Mouse (Mus musculus) brain, adult 2 months (tissue): ENCODE data around the gene E130208F15Rik.

ENCODE experiments used
- DNase-seq: peaks from one replicate; pipeline ENCODE4 v3.0.0; 2011; ENCODE audit warnings: low read depth, low spot score

Gene E130208F15Rik

DNA sequence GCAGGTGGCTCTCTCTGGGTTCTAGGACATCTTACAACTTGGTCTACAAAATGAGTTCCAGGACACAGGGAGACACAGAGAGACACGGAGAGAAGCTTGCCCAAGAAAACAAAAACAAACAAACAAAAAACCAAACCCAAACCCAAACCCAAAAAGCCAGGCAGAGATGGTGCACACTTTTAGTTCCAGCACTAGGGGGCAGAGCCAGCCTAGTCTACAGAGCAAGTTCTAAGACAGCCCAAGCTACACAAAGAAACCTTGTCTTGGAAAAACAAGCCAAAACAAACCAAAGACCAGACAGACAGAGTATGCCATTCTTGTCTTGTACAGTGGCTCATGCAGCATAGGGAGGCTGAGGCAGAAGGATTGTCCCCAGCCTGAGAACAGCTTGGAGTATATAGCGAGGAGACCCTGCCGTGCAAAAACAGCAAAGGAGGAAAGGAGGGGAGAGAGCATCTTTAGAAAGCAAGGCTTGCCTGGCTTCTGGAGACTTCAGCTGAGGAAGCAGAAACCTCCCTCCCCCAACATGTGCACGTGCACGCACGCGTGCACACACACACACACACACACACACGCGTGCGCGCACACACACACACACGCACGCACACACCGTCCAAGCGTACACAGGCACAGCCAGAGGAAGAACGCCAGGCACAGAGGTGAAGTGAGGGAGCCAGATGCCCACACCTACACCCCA lies 15.3 kb upstream of the E130208F15Rik start:
- peak; percentile 63 for DNase-seq

DNA sequence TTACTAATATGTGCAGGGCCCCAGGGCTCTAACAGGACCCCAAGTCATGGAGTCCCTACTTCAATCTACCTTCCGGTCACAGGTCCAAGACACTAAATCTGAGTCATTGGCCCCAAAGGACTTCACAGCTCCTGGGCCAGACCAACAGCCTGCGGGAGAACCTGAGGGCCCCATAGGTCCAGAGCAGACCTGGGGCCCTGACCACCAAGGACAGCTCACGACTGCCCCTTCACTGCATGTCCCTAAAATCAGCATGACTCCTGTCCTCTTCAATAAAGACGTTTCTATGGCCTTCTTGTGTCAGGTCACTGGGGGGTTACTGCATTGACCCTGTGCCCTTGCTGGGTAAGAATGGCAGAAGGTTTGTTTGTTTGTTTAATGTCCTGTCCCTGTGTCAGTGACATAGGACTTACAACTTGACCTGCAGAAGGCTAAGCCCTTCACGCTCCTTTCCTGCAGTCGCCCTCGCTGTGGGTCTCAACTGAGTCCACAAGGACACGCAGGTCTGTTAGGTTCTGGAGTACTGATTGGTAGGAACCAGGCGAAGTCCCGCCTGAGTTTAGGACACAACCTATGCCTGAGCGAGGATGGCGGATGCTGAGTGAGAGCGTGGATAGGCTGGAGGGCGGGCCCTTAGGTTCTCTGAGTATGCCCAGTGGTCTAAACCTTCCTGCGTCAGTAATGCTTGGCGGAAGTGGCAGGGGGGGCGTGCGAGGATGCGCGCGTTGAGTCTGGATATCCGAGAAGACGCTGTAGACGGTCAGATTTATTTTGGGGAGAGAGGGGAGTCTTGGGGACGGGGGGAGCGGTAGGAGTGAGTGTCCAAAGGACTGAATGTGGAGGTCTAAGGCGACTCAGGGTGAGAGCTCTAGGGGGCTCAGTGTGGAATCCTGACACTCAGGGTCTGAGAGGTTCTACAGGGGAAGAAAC lies 13.2 kb upstream of the E130208F15Rik start, which contains the start of gene Alkbh6:
TSS of gene Alkbh6 (plus strand) at position 642 of the 930 bp plus-strand sequence.
- DNase-seq = peak; percentile 99

DNA sequence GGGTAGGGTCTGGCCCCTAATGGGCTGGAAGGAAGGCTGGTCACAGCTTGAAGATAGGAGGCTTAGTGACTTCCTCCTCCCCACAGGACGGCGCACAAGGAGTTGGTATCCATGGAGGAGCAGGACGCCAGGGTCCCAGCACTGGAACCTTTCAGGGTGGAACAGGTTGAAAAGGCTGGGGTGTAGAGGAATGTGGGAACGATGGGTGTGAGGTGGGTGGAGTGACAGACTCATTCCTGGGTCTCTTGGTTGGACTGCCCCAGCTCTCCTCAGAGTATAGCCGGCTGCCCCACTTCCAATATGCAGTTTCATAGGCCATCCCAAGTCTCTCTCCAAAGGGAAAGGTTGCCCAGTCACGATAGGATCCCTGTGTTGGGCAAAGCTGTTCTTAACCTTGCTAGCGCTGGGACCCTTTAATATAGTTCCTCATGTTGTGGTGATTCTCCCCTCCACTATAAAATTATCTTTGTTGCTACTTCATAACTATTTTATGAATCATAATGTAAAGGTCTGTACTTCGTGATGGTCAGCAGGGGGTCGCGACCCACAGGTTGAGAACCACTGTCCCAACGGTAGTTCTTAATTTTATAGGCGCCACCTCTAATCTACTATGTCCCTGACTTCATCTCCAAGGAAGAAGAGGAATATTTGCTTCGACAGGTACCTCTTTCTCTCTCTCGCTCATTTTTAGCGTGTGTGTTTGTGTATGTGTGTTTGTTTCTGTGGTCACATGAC lies 12.0 kb upstream of the E130208F15Rik start:
- DNase-seq = no peak

DNA sequence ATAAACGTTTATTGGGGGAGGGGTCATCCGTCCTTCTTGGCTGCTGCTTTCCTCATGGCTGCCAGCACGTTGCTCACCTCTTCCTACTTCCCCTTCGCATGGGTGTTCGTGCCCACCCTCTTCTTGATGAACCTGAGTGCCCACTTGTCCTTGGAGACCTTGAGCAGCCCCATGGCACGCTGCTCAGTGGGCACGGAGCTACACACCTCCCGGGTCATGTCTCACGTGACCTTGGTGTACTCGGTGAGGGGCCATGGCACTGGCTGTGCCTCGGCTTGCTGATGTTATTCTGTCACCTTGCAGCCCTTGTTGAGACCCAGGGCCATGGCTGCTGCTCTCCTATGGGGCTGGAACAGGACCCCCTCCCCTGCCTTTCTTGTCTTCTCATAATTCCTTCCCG lies 11.4 kb upstream of the E130208F15Rik start:
- DNase-seq = no peak

DNA sequence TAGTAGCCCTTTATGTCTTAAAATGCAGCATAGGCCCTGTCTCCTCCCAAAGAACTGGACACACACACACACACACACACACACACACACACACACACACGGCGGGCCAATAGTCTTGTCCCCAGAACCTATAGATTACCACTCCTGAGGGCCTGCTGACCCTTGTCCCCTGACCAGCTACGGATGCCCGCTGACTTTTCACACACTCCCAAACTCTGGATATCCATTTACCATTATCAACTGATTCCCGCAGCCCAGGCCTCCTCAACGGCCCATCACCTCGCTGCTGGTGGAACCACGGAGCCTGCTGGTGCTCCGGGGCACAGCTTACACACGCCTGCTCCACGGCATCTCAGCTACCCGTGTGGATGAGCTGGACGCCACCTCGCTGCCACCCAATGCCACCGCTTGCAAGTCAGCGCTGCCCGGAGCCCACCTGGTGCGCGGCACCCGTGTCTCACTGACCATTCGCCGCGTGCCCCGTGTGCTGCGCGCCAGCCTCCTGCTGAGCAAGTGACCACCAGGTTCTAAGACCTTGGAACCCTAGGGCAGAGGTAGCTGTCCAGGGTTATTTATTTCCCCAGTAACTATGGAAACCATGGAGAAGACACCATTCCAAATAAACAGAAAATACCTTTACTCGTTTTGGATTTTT lies 7.7 kb upstream of the E130208F15Rik start:
- no peak for DNase-seq

DNA sequence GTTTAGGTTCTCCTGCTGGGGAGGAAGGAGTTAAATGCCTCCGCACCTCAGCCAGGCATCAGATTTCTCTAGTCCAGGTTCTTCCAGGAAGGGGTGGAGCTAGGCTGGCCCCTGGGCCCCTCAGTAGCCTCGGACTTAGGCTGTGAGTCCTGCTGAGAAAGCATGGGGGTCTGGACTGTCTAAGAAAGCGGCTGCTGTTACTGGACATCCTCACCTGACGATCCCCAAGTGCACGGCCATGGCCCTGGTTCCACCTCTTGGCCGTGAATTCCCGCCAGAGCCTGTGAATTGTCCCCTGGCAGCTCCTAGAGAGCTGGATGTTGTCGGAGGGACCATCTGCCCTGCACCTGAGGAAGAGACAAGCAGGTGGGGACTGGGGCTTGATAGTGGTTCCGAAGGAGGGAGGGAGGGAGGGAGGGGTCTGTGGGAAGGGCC lies 6.8 kb upstream of the E130208F15Rik start, which contains the start of gene Syne4:
TSS of gene Syne4 (plus strand) at position 87 of the 435 bp plus-strand sequence.
- DNase-seq = peak; percentile 65

DNA sequence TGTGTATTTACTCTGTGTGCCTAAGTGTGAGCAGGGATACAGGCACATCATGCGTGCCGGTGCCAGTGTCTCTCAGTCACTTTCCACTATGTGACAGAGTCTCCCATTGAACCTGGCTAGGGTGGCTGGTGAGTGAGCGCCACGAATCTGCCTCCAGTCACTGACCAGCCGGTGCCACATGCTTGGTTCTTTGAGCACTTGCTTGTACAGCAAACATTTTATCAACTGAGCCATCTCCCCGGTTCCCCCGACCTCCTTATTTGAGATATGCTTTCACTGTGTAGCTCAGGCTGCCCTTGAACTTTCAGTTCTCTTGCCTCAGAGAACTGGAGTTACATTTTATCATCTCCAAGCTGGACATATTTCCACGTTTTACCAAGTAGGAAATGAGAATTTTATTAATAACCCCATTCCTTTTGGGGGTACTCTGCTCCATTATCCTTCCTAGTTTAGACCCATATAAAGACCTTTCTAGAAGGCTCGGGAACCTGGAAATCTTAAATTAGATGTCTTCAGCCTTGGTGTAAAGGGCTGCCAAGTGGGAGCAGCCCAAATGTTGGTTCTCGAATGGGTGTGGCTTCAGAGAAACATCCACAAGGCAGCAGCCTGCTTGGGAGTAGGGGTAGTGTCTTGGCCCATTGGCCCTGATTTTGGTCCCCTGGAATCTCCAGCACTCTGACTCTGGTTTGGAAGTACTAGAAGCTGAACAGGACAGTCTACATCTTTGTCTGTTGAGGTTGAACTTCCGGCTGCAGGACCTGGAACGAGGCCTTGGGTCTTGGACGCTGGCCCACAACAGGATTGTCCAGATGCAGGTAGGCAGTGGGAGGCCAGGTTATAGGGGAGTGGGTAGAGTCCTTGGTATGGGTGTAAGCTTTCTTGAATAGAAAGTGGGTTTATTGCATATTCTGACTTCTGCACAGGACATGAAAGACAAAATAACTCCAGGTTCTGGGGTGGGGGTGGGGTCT lies 5.7 kb upstream of the E130208F15Rik start:
- no peak for DNase-seq

DNA sequence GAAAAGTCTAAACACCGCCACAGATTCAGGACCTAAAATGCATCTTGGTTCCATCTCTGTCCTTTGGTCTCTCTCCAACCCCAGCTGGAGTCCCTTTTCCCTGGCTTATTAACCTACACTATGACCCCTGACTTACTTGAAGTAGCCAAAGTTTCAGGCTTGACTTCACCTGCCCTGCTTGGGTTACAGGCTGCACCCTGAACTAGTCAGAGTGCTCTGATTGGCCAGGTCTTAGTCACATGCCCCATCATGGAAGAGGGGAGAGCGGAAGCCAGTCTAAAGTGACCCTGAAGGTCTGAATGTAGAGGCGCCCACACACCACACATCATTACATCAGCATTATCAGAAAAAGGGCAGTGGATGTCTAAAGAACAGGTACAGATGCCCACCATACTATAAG lies 3.4 kb upstream of the E130208F15Rik start:
- no peak for DNase-seq

DNA sequence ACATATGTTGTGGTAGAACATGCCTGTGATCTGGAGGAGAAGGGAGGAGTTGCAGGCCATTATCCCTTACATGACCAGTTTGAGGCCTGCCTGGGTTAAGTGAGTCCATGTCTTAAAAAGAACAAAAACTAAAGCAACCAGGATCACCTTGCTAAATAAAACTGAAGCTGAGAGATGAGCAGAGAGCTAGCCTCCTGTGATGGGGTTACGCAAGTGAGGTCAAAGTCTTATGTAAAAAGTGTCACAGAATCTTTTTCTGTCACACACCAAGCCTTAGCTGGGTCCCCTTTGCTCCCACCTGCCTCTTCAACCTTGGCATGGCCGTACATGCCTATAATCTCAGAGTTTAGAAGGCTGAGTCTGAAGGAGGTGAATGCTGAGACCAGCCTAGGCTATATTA lies 594 bp upstream of the E130208F15Rik start:
- no peak for DNase-seq

DNA sequence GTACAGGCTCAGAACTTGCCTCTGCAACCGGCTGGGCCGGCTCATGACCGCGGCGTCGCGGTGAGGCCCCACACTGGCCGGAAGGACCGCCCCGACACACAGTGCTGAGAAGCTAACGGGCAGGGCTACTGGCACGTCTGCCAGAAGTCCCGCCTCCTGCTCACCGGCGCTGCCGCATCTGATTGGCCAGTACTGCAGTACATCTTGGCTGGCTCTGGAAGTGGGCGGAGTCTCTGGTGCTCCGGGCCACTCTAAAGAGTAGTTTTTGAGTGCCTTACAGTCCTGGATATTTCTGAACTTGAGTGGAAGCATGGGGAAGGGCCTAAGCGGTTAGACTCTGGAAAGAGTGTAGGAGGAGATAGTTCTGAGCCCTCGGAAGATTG lies 736 bp downstream of the E130208F15Rik start:
- peak; percentile 100 for DNase-seq

DNA sequence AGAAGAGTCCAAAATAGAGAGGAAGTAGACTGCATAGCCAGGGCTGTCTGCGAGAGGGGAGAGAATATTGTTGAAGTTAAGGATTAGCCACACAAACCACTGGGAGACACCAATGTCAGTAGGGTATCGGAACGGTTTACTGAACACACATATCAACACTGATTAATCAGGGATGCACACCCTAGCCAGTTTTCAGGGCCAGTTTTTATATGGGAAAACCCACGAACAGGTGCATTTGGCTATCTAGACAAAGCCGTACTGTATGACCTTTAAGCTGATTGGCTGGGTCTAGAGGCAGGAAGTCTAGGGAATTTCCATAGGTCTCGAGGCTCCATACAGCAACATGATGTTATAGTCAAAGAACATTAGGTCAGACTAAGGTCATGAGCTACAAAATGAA lies 1.3 kb downstream of the E130208F15Rik start:
- DNase-seq = no peak

DNA sequence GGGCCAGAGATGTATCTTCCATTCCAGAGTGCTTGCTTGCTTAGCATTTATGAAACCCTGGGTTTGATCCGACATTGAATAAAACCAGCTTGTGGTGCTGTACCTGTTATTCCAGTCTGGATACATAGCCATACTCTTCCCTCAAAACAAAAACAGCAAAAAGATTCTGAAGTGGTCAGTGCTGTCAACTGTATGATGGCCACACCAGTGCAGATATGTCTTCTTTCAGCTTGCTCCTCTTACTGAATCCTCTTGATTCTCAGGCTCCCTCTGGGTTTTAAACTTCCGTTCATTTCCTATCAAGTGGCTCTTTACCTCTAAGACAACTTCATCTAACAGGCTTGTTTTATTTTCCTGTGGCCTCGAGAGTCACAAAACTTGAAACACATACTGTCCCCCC lies 2.3 kb downstream of the E130208F15Rik start, which contains the start of gene Sdhaf1:
TSS of gene Sdhaf1 (minus strand) at position 101 of the 400 bp plus-strand sequence.
- no peak for DNase-seq

DNA sequence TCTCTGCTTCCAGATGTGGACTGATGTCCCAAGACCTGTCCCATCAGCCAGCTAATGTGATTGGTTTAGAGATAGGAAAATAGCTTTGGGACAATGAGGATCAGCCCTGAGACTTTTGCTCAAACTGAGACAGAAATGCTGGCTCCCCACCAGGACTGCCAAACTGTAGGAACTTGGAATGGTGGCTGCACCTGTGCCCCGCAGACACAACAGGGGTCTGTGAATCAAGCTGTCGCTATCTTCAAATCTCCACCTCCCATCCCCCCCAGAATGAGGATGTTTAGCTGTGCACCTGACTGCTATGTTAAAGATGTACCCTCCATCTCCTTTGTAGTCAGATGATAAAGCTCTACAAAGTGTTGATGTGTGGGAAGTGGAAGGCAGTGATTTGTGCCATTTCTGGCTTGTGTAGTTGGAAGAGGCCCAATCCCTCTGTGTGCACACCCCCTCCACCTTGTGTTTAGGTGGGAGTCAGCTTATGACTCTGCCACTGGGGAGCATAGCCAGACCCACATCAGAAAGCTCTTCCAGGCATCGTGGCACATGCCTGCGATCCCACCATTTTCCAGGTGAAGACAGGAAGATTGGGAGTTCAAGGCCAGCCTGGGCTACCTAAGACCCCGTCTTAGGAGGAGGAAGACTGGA lies 2.9 kb downstream of the E130208F15Rik start:
- peak; percentile 87 for DNase-seq

DNA sequence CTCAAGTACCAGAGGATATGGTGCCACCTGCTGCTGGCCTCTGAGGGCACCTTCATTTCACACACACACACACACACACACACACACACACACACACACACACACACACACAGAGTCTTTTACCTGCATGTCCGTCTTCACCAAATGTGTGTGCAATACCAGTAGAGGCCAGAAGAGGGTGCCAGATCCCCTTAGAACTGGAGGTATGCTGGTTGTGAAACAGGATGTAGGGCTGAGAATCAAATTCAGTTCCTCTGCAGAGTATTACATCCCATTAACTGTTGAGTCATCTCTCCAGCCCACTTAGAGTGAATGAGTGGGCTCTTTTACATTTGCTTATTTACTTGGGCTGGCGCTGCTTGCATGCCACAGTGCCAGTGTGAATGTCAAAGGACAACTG lies 3.8 kb downstream of the E130208F15Rik start:
- no peak for DNase-seq

DNA sequence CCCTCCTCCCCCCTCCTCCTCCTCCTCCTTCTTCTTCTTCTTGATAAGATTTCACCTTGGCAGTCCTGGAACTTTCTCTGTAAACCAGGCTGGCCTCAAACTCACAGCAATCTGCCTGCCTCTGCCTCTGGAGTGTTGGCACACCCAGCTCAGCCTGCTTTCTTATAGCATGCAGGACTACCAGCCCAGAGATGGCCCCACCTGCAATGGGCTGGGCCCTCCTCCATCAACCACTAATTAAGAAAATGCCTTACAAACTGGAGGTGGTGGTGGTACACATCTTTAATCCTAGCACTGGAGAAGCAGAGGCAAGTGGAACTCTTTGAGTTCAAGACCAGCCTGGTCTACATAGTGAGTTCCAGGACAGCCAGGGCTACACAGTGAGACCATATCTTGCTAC lies 4.9 kb downstream of the E130208F15Rik start:
- DNase-seq = no peak

DNA sequence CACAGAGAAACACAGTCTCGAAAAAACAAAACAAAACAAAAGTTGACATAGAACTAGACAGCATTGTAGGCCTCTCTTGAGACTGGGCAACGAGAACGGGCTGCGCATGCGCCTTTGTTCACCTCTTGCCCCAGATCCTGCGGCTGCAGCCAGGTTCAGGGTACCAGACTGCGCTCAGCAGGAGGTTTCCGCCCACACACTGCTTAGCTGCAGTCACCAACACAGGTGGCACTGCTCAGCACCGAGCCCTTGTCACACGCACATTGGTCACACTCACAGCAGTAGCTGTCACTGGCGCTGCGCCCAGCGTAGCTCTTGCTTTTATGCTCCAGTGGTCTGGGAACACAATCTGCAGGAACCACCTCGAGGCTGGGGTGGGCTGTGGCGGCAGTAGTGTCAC lies 5.6 kb downstream of the E130208F15Rik start:
- peak; percentile 98 for DNase-seq

DNA sequence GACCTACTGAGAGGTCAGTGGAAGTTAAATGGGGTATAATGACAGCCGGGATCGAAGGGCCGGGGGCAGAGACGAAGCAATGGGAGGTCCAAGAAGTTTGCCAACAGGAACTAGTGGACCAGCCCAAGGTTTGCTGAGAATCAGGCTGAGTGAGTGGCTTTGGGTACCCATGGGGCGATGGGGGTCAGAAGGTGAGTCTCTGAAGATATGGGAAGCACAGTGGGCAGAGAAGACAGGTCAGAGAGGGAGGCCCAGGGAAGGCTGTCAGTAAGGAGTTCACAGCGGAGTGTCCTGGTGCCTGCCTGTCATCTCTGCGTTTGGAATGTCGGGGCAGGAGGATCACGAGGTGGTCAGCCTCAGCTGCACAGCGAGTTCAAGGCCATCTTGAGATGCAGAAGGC lies 6.8 kb downstream of the E130208F15Rik start:
- no peak for DNase-seq

DNA sequence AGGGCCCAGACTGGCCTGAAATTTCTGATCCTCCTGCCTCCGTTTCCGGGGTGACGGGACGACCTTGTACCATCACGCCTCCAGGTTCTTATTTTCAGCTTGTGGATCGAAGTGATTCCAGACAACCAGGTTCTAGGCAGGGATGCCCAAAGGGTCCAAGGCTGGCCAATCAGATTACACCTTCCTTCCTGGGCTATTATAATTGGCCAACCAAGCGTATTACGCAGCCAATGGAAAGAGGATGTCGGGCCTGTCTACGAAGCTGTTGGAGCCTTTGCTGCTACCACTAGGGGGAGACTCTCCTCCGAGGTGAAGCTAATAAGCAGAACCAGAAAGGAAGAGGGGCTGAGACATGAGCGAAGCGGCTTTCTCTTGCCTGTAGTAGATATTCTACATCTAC lies 10.3 kb downstream of the E130208F15Rik start:
- peak; percentile 100 for DNase-seq

DNA sequence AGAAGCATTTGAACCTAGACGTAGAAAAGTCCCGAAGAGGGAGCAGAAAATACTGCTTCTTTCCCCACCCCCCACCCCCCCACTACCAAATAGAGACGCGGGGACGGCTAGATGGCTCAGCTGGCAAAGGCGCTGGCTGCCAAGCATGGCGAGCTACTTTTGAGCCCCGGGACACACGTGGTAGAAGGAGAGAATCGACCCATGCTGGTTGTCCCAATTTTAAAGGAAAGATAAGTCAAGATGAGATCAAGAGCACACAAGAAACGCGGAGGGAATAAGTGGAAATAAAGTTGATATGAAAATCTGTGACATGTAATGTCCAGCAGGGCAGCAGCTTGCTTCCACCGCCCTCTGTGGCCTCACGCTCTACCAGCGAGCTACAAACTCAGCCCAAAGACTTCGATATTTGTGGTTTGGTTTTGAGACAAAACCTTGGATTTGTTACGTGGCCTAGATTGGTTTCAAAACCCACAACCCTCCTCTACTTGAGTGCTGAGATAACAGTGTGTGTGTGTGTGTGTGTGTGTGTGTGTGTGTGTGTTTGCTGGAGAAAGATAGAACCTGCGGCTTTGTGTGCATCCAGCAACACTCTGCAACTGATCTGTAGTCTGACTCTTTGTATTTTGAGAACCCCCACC lies 11.2 kb downstream of the E130208F15Rik start:
- peak; percentile 43 for DNase-seq
